Mouse (Mus musculus) liver, embryonic 14.5 days (tissue): Measurements from ENCODE around the gene Fmnl1.

Experiments used
- CTCF ChIP-seq: IDR thresholded peaks from 2 replicates; pipeline ENCODE4 v1.5.1; 2016; ENCODE audit warnings: antibody characterized with exemption, low read depth, control low read depth
- EP300 ChIP-seq: IDR thresholded peaks from 2 replicates; pipeline ENCODE4 v1.6.1; 2016; ENCODE audit warnings: antibody characterized with exemption, low read depth

DNA sequence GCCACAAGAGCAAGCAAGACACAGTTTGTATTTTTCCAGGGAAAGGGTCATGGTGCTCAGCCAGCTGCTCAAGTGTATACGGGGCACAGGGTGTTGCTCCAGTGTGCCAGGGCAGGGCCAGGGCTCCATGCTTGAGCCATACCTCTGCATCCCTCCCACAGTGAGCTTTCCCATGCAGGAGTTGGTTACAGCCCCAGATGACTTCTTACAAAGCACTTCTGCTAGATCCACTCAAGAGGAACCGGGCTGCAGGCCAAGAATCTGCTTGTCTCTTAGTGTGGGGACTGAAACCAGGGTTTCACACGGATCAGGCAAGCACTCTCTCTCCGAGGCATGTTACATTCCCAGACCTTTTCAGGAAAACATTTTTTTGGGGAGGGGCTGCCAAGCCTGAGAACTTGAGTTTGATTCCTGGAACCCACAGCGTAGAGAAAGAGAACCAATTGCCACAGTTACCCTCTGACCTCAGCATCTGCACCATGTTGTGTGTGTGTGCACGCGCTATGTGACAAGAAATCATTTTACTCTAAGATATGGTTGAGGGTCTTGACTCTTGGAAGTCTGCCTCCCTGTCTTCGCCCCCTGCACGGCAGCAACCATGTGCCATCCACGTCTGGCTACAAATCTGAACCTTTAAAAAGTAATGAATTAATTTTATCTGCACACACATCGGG lies 76.7 kb downstream of the Fmnl1 start:
- TF ChIP-seq CTCF (no peak), EP300 (no peak)
